Mouse (Mus musculus) gonadal fat pad, adult 2 months (tissue): ENCODE measurements around the gene Itgb6. TPM values are rescaled to one million over a fixed set of nuclear protein-coding genes. Genes with fewer than 3 reads are reported as not detected.

Source experiments
- DNase-seq: peaks from one replicate; pipeline ENCODE4 v3.0.0-alpha.2; 2012; ENCODE audit warnings: low read depth
- polyA plus RNA-seq: library from polyadenylated mRNA; depleted of rRNA; stranded (reverse); fragments of >200 nt; gene quantifications from 2 replicates; pipeline ENCODE4 v1.2.3, GENCODE M21; 2012; rRNA removed

The Itgb6 gene
- polyA plus RNA-seq, 1 experiment: 1.6 TPM

DNA sequence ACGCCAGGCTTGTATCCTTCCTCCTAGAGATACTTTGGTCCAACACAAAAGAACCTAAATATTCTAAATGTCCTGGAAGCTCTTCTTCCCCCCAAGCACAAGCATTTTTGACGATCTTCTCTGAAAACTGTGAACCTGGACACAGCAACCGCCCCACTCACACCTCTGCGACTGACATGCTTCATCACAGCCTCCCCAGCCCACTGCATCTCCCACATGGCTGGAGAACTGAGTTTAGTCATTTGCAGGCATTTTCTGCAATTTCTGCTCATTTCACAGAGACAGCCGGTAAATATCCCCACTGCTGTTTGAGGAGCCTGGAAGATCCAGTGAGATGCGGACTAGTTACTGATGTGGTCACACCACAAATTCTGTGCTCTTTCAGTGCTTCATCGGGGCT, 107.7 kb downstream of the Itgb6 start:
- no peak for DNase-seq

GRCm38 (mm10) chr2:60613857-60614228, 108.6 kb downstream of the Itgb6 start:
- DNase-seq: no peak

DNA sequence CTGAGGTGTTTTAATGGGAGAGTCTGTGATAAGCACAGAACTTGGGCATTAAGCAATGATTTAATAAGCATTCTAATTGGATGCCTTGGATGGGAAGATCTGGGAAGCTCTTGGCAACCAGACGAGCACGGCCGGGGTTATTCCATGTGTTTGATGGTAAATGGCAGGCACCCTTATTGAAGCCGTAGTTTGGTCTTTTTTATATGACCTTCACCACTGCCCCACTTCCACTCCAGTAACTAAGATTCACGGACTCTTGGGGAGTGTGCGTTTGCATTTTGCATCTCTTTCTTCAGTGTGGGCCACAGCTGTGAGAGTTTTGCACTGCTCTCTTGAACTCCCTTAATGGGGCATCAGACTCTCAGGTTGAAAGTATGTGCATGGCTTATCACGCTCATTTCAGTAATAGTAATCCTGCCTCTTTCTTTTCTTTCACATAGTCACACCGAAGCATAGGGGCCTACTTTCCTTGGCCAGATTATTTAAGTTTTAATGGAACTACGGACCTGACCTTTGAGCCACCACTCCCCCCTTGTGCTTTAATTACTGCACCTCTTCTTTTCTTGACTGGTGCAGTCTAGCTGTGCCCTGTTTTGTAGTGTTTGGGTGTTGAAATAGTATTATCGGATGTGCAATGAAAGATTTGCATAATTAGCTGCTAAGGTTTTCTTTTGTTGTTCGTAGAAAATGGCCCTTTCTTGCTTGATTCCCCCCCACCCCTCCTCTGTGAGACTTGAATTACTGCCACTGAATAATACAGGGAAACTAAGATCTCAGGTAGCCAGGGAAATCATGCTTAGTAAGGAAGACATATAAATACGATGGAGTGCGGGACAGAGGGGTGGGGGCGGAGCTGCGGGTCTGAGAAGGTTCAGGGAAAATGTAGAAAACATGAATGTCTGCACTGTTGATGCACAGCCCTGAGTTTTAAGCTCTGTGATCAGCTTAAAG, 109.3 kb downstream of the Itgb6 start:
- DNase-seq: no peak

DNA sequence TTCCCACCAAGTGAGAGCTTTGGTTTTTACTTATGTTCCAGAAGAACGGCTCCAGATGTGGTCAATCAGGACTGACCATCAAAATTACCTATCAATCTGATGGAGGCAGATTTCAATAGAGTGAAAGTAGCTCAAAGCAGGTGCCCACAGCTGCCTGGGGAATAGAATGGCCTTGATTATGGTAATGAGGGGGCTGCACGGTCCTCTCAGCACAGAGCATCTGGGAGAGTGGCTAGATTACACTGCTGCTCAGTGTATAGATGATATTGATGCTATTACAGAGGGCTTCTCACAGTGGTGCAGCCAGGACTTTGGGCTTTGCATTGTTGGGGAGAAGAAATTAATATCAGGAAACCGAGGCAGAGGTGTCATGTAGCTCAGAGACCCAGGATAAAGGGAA, 110.8 kb downstream of the Itgb6 start:
- no peak for DNase-seq

DNA sequence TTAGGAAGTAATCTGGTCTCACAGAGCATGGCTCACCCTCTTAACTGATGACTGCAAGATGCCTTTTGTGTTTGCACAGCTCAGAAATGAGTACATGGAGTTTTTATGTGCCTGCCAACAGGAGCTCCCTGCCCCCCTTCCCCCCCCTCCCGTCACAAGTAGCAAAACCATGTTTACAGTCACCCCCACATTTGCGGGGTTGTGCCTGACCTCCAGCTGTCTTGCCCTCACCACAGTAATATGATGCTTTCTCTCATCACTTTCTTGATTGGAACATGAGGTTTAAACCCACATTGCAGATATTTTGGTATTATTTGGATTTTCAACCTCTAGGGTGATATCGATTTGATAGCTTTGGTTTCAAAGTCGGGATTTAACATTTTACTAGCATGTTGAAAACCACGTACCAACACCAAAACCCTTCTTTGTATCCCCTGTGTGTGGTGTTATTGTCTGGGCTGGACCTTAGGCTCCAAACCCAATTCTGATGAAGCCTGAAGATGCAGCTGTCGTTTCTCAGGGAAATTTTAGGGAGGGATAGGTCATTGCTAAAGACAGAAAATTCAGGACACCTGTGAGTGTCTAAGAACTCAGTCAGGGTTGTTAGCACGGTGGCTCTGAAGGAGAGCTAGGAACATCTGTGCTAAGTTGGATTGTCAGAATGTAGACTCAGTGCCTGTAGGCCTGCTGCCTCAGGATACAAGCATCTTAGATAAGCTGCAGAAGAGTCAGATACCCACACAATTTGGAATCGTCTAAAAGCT, 112.8 kb downstream of the Itgb6 start:
- DNase-seq: no peak

DNA sequence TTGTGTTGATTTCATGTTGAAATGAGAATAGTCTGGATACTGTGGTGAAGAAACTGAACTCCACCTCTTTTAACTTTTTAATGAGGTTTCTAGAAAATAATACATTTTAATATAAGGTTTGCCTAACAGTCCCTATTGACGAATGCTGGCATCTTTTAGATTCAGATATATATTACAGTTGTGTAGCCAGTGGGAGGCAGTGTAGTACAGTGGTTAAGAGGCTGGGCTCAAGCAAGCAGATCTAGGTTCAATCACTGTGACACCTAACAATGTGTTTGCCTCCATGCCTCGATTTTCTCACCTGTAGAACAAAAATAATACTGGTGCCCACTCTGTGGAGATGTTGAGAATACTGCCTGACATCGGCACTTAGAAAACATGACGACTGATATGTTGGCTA, 114.5 kb downstream of the Itgb6 start:
- no peak for DNase-seq

DNA sequence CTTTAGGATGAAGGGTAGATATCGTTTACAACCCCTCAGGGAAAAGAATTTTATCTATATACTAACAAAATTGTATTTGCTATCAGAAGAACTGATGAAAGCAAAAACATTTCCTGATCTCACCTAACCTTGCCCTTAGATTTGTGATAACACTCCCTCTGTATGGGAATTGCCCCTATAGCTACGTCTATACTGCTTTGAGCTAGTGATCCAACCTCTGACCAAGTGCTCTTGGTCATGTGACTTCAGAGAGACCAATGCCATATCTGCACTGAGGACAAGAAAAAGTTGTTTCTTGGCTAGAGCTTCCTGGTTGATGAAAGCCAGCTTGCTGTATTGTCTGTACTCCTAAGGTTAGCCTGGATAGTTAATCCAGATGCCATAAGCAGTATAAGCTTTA, 121.1 kb downstream of the Itgb6 start:
- DNase-seq: no peak

- no peak for DNase-seq
Observed at GRCm38 (mm10) chr2:60600863-60601262, 121.6 kb downstream of the Itgb6 start.

DNA sequence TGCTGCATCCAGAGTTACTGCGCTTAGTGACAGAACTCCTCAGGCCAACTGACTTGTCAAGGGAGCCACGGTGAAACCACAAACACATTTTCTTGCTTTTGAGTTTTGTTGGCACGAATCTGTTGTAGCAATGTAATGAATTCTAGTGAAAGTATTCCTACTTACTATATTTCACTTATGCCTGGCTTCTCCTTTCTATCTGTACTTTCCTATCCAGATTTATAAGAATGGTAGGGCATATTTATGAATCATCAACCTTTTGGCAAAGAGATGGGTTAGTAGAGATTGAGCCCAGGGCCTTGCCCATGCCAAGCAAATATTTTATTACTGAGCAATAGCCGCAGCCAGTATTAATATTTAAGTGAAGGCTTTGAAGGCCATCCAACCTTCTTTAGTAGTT, 139.0 kb downstream of the Itgb6 start:
- no peak for DNase-seq

DNA sequence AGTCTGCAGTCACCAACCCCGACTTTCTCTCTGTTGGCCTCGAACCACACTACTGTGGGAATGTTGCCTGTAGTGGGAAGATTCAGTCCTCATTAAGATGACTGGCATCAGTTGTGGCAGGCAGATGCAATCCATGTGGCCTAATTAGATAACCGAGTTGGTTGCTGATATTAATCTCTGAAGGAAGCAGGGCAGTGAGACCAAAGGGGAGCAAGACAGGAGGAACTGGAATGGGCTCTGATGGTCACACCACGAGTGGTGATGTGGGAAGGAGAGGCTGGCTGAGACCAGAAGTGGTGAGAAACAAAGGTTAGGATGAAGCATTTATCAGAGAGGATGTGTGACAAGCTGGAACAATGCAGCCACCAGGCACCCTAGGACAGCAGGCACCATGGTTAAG, 167.9 kb downstream of the Itgb6 start:
- no peak for DNase-seq

DNA sequence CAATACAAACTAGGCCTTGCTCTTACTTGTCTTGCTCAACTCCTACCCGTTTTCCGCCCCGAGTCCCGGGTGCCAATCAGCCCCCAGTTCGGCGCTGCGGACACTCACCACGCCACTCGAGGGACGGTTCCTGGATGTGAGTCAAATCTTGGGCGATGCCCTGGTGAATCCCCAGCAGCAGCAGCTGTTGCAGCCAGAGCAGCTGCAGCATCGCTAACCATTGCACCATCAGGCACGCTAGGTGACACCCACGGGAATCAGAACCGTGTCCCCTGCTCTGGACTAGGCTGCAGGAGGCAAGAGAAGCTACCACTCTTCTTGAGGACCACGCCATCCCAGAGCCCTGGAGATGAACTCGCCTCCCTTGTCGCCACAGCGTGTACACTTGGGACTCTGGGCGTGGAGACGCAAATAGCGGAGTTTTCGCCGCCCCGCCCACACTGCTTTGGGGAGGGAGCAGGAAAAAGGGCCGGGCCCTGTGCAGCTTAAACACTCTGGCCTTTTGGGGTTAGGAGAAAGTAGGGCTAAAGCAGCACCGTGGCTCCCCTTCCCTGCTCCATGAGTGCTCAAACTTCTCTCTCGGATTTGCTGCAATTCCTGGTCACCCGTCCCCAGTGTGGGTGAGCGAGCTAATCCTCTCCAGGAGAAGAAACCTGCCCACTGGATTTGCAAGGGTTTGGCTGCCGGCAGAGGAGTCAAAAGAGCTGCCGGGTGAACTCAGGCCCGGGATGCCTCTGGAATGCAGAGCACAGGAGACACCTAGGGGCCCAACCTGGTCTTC, 169.4 kb downstream of the Itgb6 start, which contains the start of gene Pla2r1:
Gene Pla2r1 (minus strand): TSS at position 407 of the 781 bp plus-strand sequence.
- DNase-seq: no peak

DNA sequence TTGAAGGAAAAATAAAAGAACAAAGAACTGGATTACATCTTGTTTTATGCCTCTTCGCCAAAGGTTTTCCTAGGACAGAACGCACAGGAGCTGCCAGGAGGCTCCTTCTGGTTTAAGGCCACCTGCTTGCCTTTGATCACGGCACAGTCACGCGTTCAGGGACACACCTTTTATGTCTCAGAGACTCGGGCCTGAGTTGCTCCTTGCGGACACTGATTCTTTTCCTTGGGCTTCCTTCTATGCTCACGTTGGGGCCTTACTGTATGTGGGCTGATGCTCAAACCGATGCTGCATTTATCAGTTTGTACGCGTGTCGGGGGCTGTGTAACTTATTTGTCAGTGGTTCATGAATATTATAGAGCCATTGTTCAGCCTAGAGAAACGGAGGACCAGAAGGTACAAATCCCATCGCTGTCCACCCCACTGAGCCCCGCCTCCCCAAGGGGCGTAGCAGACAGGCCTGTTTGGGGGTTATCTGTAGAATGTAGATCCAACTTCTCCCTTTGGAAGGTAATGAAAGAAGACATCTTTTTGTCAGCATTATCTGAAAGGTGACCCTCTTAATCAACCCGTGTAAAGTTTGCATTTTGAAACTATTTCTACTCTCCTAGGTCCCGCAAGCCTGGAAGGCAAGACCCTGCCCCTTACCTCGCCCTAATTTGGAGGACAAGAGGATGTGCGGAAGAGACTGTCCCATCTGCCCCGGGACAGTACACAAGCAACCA, 170.1 kb downstream of the Itgb6 start:
- DNase-seq: no peak

DNA sequence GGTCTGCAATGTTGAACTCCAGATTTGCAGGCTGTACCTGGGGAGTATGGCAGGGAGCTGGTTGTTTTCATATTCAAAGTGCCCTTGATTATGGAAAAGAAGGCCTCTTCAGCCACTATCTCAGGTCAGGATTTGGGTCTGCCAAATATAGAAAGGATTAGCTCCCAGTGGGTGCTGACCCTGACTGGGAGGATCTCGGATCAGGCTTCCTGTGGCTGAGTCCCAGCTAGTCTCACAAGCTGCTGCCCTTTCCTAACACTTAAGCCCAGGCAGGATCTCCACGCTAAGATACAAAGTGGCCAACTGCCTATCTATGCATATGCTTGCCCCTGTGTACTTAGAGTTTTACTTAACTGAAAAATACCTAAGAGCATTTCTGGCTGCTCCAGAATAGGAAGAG, 170.8 kb downstream of the Itgb6 start:
- no peak for DNase-seq

DNA sequence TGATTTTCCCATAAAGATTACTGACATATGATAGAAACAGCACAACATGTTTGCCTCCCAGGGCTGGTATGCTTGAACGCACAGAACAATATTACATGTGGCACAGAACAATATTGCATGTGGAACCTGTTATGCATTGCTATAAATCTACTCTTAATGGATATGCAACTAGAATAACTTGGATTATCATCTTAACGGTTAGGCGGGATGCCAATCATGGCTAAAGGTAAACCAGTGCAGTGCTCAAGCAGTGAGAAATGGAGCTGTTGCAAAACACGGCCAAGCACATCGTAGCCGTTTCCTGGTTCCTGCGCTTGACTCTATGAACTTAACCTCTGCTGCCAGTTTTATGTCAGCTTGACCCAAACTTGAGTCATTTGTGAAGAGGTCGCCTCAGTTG, 171.9 kb downstream of the Itgb6 start:
- DNase-seq: peak; percentile 93

DNA sequence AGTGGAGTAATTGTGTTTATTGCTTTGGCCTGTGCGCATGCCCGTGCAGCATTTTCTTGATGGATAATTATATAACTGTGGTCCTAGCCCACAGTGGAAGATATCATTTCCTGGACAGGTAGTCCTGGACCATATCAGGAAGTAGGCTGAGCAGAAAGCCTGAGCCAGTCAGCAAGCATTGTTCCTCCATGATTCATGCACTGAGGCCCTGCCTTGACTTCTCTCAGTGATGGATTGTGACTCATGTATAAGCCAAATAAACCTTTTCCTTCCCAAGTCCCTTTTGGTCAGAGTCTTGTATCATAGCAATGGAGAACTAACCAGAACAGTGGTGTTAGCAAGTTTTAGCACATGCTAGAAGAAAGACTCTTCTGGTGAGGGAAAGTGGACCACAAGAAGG, 172.6 kb downstream of the Itgb6 start:
- DNase-seq: no peak

Other genes with a start within 250 kb of the Itgb6 start
- 3.5 and 4.3 TPM in 2 replicates for gene Pla2r1, start 169.3 kb downstream of the Itgb6 start, polyA plus RNA-seq
- 64.5 and 102 TPM in 2 replicates for gene Rbms1, start 240.5 kb upstream of the Itgb6 start, polyA plus RNA-seq